Mouse (Mus musculus): ENCODE measurements around the gene Grap.

Gene Grap

DNA sequence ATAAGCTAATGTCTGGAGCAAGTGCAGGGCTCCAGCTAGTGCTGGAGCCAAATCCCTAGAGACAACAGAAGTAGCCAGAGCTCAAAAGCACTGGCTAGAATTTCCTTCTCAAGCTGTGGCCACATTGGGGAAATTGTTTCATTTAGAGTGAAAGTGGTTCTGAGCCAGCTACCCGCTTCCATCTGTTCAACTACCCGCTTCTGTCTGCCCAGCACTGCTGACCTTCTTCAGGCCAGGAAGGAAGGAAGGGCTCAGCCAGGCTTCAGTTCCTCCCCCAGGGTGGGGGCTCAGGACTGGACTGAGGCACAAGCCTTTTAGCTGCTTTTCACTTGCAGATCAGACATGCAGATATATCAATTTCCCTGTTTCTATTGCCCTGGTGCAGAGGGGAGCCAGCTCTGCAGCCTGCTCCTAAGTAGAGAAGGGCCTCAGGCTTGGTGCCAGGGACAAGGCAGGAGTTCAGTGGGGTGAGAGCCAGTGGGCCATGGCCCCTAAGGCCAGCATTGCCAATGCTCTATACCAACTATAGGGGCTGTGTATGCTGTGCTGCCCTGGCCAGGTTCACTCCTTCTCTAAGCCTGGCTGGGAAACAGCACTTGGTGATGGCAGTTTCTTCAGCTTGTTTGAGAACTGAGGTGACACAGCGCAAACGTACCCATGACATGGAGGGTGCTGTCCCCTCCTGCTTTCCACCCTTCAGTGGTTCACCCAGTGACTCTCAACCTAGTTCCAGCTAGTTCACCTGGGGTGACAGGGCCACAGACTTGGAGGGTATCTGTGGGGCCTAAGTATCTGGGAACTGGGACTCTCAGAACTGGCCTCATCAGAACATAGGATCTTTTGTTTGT lies 6.2 kb downstream of the Grap start:
- DNase-seq, result peak; percentile 43

DNA sequence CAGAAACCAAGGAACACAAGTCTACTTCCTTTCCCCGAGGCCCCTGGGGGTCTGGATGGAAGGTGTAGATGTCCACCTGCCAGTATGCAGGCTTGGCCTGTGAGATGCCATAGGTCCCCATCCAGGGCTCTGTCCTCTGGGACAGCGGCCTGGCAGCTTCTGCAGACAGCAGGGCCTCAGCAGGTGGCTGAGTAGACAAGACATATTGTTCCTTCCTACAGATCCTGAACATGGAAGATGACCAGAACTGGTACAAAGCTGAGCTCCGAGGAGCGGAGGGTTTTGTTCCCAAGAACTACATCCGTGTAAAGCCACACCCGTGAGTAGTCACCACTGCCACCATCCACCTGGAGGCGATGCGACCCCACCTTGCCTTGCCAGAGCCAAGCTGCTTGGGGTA lies 6.9 kb downstream of the Grap start:
- no peak for DNase-seq

DNA sequence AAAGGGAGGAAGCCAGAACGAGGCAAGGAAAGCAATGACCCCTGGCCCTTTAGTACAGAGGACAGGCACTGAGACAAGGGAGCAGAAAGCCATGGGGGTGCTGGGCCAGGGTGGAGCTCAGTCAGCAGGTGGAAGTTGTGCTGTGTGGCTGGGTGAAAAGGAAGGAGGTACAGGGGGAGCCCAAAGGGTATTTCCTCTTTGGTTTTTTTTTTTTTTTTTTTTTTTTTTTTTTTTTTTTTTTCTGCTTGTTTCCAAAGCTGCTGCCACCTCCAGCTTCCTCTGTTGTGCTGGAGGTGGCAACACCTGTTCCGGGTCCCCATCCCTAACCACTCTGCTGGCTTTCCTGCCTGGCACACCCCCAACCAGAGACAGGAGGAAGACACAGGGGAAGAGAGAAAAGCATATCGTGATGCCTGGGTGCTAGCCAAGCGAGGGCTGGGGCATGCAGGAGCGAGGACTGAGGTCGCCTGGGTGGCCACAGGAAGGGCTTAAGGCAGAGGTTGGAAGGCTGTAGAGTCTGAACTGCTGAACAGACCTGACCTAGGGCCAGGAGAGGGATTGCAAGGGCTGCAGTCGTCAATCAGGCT lies 7.8 kb downstream of the Grap start:
- no peak for DNase-seq

DNA sequence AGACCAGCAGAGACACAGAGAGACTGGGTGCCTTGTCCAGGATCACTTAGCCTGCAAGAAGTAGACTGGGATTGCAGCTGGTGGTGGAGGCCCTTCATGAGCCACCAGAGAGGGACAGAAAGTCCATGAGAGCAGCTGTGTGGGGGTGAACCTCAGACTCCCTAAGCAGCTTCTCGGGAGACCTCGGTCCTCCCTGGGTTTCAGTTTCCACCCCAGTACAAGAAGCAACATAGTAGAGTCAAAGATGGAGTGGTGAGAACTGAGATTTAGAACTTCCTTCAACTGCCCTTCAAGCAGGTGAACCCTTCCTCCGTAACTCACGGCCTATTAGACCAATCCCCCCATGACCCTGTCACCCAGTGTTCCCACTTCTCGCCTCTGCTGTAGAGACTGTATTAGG lies 9.1 kb downstream of the Grap start:
- DNase-seq, result no peak

DNA sequence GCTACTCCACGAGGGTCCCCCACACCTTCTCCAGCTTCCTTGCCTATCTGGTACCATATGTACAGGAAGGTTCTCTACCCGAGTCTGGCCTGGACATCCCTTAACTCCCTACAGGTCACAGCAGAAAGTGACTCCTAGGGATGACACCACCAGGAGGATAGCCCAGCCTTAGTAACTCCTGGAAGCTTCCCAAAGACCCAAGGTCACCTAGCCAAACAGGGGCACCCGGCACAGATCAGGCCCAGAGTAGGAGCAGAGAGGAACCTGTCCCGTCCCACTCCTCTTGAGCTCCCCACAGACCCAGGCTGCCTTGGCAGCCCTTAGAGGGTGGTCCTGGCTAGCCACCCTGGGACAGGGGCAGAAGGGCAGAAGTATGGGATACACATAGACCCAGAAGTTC lies 12.3 kb downstream of the Grap start:
- no peak for DNase-seq

DNA sequence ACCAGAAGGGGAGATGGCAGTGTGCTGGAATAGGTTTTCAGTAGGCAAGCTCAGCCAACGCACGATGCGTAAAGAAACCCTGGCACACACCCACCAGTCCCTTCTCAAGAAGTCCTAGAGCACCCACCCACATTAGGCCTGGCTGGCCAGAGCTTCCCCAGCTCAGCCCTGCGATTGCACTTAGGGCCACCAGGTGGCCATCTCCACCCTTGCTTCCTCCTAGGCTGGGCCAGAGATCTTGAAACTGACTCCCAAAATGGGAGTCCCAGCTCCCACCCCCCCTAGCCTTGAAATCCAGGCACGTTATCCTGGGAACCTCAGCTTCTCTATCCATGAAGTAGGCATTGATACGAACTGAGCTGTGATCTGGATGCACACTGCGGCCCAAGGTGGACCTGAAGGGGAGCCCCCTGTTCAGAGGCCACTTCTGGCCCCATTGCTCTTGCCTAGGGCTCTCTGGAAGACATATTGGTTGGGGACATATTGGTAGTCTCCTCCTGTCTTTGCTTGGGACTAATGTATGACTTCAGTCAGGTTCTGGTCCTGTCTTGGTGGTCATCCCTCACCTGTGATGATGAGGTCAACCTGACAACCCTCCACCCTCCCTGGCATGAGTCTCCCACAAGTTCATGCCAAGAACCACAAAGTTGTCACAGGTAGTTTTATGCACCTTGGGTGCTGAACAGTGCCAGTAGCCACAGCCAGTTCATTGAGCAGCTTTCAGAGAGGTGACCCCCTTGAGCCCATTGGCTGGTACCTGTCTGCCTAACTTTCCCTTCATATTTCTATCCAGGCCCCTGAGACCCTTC lies 13.1 kb downstream of the Grap start:
- peak; percentile 61 for DNase-seq

DNA sequence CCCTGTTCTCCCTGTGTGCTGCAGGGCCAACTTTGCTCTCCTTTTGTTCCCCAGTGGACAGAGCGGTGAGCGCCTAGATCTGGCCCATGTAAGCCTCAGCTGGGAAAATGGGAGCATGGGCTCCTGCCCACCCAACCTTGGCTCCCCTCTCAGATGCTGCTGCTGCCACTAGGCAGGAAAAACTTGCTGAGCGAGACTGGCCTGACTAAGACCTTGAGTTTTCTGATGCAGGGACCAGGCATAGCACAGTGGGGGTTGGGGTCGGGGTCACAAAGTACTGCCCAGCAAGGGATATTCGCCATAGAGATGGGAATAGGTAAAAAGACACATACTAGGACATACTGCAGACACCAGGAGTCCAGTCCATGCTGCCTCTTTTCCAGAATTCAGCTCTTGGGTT lies 14.2 kb downstream of the Grap start:
- no peak for DNase-seq

DNA sequence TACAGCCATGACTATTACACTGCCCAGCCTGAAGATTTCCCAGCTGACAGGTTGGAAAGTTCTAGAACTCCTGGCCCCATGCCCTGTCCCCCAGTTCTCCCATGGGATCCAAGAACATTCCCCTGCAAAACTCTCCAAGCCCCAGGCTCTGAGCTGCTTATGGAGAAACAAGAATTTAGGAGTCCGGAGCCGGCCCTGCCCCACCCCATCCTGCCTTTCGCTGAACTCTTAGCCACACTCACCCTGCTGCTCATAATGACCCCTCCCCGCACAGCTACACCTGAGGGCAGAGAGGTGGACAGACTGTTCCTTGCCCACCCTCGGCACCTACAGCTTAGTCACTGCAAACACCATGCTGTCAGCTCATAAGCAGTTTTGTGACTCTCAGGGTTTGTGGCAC lies 14.7 kb downstream of the Grap start:
- no peak for DNase-seq

DNA sequence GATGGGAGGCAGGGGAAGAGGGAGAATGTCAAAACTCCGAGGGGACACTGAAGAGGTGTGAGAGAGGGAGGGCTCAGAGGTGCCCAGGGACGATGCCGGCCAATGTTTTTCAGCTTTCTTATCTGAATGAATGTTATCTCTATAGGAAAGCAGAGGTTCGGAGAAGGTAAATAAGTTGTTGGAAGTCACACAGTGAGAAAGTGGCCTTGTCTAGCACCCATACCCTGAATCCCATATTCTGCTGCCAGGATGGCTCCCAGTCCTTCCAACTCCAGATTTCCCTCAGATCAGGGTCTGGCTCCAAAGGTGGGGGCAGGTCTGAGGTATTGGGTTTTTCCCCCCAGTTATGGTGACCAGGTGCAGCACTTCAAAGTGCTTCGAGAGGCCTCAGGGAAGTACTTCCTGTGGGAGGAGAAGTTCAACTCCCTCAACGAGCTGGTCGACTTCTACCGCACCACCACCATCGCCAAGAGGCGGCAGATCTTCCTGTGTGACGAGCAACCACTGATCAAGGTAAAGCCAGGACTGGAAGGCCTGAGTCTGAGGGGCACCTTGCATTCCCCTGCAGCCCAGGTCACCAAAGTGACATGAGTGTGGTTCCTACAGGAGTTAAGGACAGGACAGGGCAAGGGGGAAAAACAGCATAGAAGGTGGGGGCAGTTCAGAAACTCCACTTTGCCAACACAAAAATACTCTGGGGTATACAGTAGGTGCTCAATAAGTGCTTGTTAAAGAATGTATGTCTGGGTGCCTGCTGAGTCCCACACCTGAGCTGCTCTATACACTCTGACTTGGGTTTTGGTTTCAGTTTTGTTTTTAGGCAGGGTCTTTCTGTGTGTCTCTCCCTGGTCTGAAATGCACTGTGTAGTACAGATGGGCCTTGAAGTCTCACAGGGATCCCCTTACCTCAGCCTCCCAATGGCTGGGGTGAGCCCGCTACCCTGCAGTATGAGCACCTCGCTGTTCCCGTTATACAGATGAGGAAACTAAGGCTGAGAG lies 16.7 kb downstream of the Grap start:
- DNase-seq, result no peak

DNA sequence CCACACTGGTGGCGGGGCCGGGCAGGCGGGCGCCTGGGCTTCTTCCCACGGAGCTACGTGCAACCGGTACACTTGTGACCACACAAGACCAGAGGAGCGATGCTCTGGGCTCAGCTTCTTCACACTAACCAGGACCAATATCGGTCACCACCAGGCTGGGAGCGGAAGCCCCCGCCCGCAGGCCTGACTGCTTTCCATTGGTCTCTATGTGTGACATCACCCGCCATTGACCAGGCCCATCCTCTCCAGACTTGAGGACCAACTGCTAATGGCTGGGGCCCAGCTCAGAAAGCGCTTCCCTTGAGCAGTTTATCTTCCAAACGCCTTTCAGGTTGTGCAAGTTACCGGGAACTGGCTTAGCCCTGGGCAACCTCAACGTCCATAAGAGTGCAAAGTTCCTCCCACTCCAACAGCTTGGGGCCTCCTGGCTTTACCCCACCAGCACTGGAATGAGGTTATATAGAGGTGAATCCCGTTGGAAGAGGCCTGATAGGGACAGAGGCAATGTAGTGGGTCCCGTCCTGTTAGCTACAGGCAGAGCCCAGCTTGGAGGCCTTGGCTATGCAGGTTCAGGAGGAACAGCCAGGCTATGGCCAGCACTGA lies 18.8 kb downstream of the Grap start:
- DNase-seq, result no peak

DNA sequence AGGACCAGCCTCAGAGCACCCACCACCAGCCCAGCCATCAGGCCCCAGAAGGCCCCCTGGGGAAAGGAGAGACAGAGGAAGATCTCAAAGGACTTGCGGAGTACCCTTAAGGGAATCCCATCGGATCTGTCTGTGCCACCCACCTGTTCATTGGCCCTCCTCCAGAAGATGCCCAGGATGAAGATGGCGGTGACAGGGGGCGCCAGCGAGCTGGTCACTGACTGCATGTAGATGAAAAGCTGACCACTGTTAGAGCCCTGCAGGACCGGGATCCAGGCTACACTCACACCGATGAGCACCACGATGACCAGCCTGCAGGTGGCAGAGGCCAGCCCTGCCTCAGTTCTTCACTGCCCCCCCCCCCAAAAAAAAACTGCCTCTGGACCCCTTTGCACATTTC lies 20.6 kb downstream of the Grap start:
- peak; percentile 60 for DNase-seq

DNA sequence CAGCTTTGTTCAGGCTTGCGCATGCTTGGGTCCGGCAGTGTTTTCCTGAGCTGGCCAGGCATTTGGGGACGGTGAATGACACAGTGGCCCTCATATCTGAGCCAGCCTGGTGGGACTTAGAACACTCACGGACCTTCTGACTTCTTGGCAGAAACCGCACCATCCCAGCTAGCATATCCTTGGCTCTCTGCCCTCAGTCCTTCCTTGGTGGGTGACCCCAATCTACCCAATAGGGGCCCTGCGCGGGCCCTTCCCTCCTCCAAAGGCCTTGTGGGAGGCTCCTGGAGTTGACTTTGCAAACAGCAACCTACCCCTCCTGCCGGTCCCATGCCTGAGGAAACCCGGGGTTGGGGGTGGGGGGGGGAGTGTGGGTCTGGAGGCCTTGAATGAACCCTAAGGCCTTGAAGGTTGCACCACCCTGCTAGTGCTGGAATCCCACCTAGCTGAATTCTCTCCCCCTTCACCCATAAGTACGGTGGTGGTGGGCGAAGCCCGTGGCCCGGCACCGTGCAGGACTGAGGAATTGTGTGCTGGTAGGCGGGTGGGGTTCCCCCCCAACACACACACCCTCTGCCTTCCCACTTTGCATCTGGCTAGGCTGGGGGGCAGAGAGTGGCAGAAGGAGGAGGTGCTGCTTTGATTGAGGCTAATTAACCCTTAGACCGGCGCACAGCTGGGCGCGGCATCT lies 21.2 kb downstream of the Grap start:
- no peak for DNase-seq

DNA sequence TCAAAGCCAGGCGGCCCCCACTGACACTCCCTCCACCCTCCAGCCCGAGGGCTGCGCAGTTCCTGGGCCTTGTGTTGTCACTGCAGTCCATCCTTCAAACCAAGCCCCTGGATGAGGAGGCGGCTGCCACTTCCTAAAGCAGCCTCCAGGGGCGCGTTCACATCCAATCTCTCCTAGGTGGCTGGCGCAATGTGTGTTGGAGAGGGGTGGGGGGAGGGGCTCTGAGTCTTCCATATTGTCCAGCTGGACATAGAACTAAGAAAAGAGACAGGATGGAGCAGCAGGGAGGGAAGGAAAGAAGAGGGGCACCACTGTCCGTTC lies 21.7 kb downstream of the Grap start:
- peak; percentile 48 for DNase-seq

DNA sequence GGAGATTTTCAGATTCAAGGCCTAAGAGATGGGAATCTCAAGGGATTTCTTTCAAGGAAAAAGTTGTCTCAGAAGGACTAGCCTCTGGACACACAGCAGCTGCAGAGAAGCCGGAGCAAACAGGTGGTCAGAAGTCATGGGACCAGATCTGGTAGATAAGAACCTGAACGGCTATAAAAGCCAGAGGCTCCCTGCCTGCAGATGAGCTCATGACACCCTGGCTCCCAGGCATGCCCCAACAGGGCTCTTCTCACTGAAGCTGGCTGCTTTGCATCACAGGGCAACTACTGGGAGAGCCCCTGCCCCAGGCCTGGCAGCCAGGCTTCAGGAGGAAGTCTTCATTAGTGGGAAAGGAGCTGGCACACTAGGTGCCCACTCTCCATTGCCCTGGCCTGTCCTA lies 22.3 kb downstream of the Grap start:
- no peak for DNase-seq

DNA sequence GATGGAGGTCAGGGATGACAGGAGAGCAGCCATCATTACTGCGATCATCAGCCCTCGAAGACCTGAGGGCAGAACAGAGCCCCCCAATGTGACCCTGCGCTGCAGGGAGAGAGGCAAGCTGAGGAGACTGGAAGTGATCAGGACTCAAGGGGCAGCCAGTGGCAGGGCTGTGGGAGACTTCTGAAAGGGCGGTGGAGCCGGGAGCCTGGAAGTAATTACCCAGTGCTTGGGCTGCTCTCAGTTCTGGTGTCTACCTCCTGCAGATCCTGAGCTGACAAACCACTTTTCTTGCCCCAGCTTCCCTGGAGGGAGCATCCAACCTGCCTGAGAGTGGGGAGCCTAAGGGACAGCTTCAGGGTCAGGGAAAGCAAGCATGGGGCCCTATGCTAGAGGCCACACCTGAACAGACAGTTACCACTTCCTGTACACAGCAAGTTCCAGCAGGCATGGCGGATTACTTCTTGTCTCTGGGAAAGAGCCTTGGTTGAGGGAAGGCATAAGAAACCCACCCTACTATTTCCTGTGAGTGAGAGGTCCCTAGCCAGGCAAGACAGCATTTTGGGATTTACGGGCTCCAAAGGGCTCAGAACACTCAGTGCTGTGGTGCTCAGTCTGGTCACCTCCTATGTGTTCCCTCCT lies 23.3 kb downstream of the Grap start:
- no peak for DNase-seq

DNA sequence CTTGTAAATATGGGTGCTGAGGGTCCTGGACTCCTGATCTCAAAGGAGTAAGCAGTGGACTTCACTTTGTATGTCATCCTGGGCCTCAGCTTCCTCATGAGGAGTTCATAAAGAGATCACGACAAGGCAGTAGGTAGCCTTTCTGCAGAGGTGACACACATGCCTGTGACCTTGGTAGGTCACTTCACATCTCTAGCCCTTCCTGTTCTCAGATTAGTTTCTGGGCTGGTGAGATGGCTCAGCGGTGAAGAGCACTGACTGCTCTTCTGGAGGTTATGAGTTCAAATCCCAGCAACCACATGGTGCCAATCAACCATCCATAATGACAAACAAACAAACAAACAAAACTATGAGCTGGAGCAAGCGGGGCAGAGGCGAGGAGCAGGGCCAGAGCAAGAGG lies 24.6 kb downstream of the Grap start:
- no peak for DNase-seq

DNA sequence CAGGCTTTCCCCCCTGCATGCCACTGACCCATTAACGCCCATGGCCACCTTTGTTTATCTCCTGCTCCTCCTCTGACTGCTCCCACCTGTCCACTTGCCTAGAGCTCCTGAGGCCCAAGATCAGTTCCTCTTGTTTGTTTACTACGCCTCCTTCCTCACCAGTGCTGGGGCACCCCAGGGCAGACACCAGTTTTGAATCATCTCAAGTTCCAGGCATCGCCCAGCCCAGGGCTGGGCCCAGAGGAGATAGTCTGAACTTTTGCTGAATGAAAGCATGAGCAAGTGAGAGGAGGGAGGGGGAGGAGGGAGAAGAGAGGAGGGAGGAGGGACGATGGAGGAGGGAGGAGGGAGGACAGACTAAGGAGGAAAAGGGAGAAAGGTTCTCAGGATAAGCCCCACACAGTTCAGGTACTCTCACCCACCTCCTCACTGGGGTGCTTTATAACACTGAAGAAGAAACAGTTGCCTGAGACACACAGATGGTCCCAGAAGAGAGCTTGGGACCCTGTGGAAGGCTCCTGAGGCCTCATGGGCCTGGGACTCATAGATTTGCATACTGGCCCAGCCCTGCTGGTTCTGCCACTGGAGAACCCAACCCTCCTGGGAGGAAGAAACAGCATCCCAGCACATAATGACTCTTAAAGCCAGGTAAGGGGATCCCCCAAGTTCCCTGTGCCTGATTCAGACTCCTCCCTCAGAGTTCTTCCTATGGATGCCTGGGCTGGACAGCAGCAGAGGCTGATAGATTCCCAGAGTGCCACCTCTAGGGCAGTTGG lies 26.2 kb downstream of the Grap start:
- no peak for DNase-seq

DNA sequence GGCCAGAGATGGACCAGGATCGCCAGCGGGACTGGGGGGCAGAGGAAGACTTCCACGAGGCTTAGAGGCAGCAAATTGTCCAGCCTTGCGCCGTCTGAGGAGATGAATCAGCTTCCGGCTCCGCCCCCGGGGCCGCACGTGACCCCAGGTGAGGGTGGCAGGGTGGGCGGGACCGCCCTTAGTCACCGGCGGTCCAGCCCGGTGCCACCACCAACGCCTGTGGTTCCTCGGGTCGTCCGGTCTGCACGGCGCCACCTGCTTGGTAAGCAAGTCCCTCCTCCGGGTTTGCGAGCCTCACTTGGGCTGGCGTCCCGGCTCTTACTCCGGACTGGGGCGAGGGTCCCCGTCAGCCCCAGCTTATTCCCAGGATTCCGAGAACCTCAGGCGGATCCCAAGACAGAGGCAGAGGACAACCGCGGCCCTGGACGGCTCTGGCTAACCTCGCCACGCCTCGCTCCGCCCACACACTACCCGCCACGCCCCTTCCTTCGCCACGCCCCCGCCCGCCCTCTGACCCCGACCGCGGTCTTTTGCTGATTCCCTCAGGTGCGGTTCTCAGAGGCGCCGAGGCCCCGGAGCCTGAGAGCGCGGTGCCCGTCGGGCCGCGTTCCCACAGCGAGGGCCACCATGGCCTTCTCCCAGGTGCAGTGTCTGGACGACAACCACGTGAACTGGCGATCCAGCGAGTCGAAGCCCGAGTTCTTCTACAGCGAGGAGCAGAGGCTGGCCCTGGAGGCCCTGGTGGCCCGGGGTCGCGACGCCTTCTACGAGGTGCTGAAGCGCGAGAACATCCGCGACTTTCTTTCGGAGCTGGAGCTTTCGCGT lies 31.1 kb downstream of the Grap start, which contains the start of gene Fam83g:
Gene Fam83g, plus strand, starts transcription at position 185 of the 825 bp plus-strand sequence.
- peak; percentile 88 for DNase-seq

DNA sequence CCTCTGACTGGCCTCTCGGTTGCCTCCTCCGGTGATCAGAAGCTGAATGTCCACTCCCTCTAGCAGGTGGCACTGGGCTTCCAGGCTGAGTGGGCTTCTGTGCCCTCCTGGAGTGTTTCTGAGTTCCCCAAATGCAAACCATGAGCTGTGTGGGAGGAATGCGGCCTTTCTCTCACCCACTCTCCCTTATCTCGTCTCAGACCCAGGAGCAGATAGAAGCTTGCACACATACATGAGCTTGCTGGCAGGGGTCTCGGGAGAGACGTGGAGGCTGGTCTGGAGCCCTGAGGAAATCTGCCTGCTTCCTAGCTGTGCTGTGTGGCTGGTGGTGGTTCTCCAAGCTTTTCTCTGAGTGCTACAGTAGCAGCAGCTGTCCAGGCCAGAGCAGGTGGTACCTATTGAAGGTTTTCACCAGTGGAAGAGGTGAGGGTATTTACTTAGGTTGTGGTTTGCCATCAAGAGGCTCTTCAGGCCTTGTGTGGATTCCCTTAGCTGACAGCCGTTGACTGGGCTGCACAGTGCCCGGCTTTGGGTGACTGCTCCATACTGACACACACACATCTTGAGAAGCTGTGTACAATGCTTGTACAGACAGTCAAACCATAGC lies 32.2 kb downstream of the Grap start:
- DNase-seq, result no peak
